Mouse (Mus musculus) right cerebral cortex, adult 18-20 months (tissue): ENCODE measurements at regions not wholly inside any gene's neighbourhood (a gene's known extent, or its start where the extent isn't known, plus 50 kb on each side); places are given as distances from the start of the nearest gene placed in this dataset.
A peak's percentile ranks its signal among the peaks of the same experiment; 100 is the strongest.

Experiments
- DNase-seq: peaks from one replicate; pipeline ENCODE4 v3.0.0; 2022; ENCODE audit warnings: mixed read lengths

DNA sequence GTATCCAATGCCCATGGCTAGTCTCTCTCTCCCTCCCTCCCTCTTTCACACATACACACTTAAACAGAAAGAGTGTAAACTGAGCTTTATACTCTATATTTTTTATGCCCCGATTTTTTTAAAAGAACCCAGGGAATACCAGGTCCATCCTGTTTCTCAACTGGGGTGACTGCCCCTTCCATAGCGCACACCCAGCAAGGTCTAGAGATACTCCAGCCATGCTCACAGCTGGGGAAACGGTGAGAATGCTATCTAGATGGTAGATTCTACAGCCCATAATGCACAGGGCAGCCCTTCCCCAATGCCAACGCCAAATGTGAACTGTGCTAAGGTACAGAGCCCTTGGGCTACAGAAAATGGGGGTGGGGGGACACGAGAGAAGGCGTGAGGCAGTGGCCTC is 51.2 kb upstream of the Tln2 start:
- no peak for DNase-seq

DNA sequence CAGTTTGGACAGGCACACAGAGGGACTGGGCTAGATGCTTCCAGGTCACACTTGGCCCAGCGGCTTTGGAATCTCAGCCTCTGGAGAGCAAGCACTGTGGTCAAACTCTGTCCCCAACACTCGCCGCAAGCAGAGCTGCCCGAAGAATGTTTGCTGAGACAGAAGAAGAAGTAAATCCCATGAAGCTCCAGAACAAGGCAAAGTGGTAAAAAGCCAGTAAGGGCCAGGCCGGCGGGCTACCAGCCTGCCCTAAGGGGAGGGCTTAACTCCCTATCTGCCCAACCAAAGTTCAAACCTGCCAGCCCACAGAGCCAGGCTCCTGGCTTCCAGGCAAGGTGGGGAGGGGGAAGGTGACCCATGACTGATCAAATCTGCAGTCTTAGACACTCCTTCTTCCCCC is 52.2 kb upstream of the Tln2 start:
- no peak for DNase-seq

- no peak for DNase-seq
Measured at GRCm38 (mm10) chr9:67612101-67612500, 52.6 kb upstream of the Tln2 start.

DNA sequence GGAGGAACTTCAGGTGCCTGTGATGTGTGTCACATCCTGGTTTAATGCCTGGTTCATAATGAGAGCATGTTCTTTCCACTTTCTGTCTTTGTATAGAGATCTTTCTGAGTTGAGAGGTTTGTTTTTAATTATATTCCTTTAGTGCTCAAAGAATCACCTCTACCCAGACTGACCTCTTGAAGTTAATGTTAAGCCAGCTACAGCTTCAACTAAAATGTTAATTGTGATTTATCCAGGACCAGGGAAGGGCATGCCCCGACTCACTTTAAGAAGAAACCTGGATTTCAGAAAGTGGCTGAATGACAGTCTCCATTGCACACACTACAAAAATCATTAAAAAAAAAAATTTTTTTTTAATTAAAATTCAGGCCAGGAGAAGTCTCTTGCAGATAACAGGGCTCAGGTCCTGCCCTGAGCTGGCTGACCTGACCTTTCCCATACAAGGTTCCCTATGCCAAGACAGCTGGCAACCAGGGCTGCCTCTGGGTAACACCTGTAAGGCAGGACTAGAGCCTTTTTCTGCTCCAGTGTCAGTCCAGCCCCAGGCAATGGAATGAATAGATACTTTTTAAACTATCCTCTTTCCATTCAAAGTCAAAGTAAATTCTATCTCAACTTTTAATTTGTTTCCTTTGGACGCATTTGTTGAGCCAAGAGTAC is 54.7 kb upstream of the Tln2 start:
- DNase-seq, result no peak

- no peak for DNase-seq
Measured at GRCm38 (mm10) chr9:67616207-67616606, 56.7 kb upstream of the Tln2 start.

- DNase-seq, result no peak
Measured at GRCm38 (mm10) chr9:67617341-67618217, 58.1 kb upstream of the Tln2 start.

- no peak for DNase-seq
Measured at GRCm38 (mm10) chr9:67620945-67621344, 61.4 kb upstream of the Tln2 start.

- DNase-seq, result no peak
Measured at GRCm38 (mm10) chr9:67627196-67627595, 67.7 kb upstream of the Tln2 start.

- no peak for DNase-seq
Measured at GRCm38 (mm10) chr9:67629624-67630023, 70.1 kb upstream of the Tln2 start.

DNA sequence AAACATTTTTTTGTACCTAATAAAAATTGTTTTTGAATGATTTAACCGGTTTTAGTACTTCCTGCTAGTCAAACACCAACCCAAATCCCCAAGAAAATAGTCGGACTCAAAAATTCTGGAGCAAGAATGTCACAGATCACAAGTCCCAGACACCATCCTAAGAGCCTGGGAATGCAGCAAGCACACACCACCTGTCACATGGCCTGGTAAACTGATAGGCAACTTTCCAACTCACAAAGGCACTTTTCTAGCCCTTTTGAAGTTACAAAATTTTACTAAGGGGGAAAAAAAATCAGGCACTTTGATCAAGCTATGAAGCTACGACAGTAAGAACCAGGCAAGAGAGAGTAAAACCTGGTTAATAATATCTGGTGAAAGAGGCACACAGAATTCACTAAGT is 70.7 kb upstream of the Tln2 start:
- DNase-seq, result no peak

GRCm38 (mm10) chr9:67631741-67632243 is 72.3 kb upstream of the Tln2 start:
- no peak for DNase-seq

- peak; percentile 28 for DNase-seq
Measured at GRCm38 (mm10) chr9:67632521-67633025, 73.1 kb upstream of the Tln2 start.

- peak; percentile 42 for DNase-seq
Measured at GRCm38 (mm10) chr9:67633026-67633741, 73.7 kb upstream of the Tln2 start.

DNA sequence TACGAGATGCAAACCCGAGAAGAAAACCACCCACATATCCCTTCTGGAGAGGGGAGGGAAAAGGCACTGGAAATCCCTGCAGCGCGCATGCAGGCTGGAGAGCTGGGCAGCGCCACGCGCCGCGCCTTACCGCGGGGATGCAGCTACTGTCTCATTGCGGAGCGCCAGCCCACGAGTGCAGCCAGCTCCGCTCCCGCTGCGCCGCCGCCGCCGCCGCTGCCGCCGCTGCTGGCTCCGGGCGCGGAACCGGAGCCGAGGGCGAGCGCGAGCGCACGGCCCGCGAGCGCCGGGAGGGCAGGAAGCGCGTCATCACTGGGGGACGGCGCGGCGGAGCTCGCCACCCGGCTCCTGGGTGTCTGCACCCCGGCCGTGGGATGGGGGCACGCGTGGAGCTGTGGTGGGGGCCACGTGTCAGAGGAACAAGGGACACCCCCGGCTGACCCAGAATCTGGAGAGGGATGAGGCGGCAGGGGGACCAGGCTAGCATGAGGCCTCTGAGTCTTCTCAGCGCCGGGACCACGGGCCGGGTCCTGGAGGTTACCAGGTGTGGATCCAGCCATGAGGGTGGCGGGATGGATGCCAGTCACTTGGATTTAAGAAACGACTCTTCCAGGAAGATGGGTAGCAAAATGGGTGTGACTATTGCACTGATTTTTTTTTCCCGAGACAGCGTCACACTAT is 74.4 kb upstream of the Tln2 start:
- peak; percentile 80 for DNase-seq

- no peak for DNase-seq
Measured at GRCm38 (mm10) chr9:67646820-67647219, 87.3 kb upstream of the Tln2 start.

- no peak for DNase-seq
Measured at GRCm38 (mm10) chr9:67664773-67665172, 94.5 kb upstream of the C2cd4b start.

DNA sequence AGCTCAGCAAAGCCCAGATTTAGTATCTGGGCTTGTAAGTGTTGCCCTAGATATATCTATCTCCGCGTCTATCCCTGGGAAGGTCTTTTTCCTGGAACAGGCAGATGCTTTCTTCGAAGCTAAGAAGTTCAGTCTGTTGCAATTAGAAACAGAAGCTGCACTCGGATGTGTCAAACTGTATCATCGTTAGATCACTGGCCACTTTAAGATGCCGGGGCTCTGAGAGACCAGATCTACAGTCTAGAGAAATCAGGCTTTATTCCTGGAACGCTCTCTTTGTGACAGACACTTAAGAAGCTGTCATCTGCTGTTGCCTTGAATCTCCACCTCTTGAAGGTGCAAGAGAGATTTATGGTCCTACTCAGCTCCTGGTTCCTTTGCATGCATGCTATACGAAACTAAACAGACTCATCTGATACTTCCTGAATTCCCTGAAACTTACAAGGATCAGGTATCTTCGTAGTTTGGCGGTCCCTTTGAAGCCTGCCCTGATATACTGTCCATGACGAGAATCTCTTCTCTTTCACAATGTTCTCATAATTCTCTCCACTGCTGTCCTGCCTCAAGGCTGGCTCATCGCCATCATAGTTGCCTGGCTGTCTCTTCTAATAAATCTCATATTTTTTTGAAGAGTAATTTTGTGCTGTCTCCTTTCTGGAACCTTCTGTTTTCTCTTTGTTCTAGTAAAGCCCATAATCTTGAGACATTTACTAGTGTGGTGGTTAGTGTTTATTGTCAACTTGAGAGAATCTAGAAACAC is 88.8 kb upstream of the C2cd4b start:
- DNase-seq, result no peak

DNA sequence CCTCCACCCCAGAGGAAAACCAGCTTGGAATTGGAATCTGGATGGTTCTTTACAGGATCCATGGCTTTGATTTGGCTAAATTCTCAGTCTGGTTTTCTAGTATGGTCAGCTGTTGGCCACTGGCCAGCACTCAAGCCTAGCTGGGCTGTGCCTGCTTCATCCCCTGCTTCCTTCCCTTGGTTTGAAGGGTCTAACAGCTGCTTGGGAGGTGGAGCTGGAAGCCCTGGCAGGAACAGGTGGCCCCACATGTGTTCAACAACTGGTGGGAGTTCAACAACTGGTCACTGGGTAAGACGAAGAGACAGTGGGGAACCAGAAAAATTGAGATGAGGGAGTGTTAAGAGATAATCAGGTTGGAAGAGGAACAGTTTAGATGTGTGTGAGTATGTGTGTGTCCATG is 82.3 kb upstream of the C2cd4b start:
- no peak for DNase-seq

DNA sequence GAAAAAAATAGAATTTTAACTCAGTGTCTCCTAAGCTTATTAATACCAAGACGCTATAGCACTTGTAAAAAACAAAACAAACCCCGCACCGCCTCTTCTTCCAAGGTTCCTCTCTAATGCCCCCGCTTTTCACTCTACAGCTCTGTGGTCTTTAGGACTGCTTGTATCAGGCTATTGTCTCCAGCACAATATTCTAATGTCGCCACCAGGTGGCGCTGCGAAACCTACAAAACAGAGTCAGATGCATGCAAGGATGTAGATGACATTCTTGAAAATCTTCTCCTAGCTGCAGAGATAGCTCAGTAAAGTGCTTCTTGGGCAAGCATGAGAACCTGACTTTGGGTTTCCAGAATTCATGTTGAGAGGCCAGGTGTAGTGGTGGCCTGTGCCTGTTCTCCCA is 75.9 kb upstream of the C2cd4b start:
- peak; percentile 72 for DNase-seq

DNA sequence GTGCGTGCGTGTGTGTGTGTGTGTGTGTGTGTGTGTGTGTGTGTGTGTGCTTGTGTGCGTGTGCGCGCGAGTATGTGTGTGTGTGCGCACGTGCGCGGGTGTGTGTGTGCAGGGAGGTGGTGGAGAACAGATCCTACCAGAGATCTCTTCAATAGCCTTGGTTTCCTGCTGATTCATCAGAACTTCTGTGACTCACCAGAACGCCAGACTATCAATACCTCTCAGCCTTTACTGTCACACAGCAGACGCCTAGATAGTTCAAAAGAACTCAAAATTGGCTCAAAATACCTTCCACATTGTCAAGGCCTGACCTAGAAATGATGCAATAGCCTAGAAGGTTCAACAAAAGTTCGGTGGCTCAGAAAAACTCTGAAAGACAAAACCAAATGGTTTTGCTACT is 66.8 kb upstream of the C2cd4b start:
- no peak for DNase-seq

- DNase-seq, result peak; percentile 52
Measured at GRCm38 (mm10) chr9:67693716-67694115, 65.5 kb upstream of the C2cd4b start.

- no peak for DNase-seq
Measured at GRCm38 (mm10) chr9:67698796-67699195, 60.4 kb upstream of the C2cd4b start.
